Comparison of ENCODE assay signal across 8 mouse cellular contexts in the genomic region with DNA sequence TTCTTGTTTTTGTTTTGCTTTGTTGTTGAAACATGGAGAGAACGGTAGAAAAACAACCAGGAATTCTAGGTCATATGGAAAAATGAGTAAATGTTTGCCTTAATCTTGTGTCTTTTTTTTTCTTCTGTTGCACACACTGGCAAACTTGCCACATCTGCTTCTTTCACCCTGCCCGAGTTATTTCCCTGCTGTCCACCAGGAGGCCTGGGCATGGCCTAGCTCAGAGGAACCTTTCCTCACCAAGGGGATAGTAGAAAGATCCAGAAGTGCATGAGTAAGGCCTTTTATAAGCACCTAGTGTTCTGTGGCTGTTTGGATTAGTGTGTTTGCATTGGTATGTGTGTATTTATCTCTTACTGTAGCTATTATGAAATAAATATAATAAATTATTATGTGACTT. TPM values are rescaled to one million over a fixed set of nuclear protein-coding genes. Genes with fewer than 3 reads are reported as not detected.
A peak's percentile ranks its signal among the peaks of the same experiment; 100 is the strongest.
DNase-seq lines count a peak whose midpoint lies in the region; ATAC-seq lines count a peak whose summit lies in the region.

No protein-coding gene starts in this region.

- WGBS in hindbrain, embryonic 16.5 days, result 67% methylated on average over 2 of the region's 2 CpGs

- H3K9ac ChIP-seq in hindbrain, embryonic 16.5 days (ENCODE audit: low read depth, low read length), result no peak overlapping the region

- ATAC-seq in hindbrain, embryonic 16.5 days, result no peak

- H3K4me1 ChIP-seq in hindbrain, embryonic 16.5 days (ENCODE audit: control insufficient read depth, insufficient read depth, low read depth, low read length), result no peaks in the 10 kb centered on the region

- intact Hi-C loops in heart, postnatal 25 days (cut with DNase I), result loop anchor here (10.0 kb wide), 1 partner anchor 397 kb away; no protein-coding TSS in a partner anchor

- no peaks in the 10 kb centered on the region for H3K9me3 ChIP-seq in hindbrain, embryonic 16.5 days (ENCODE audit: control insufficient read depth, low read length)

- no peak overlapping the region for H3K27ac ChIP-seq in hindbrain, embryonic 16.5 days (ENCODE audit: low read depth, low read length)

- H3K36me3 ChIP-seq in hindbrain, embryonic 16.5 days (ENCODE audit: control insufficient read depth, insufficient read depth, low read length), result no peaks in the 10 kb centered on the region

- DNase-seq in heart, postnatal 4 days, result peak; percentile 53
- no peak for DNase-seq in heart, postnatal 25 days (ENCODE audit: low spot score)
- DNase-seq in B cell, adult 2 months, result peak; percentile 34 to 49
- peak; percentile 10 for DNase-seq in T-cell, adult 2 months (ENCODE audit: low spot score)
- peak; percentile 57 to 64 for DNase-seq in kidney, postnatal 36 days
- no peak for DNase-seq in frontal cortex, postnatal 36 days (ENCODE audit: low spot score in 2 of 2)
- no peak for DNase-seq in right cerebral cortex, adult 18-20 months

- H3K4me2 ChIP-seq in hindbrain, embryonic 16.5 days (ENCODE audit: low read length), result no peak overlapping the region

- H3K4me3 ChIP-seq in hindbrain, embryonic 16.5 days (ENCODE audit: low read length), result no peak overlapping the region

- H3K27me3 ChIP-seq in hindbrain, embryonic 16.5 days (replicated peaks; ENCODE audit: control insufficient read depth, insufficient read depth, low read length), result no peaks in the 10 kb centered on the region

RNA-seq across cellular contexts. Expression of a gene that starts 34.2 kb away (rescaled TPM):
- 100 to 1,000 TPM; 164 to 204 TPM for total RNA-seq in heart, postnatal 4 days (2021)
- 100 to 1,000 TPM; 116 to 125 TPM for total RNA-seq in heart, postnatal 25 days (2021)
- 2.5 and 3.1 TPM in 2 replicates for polyA plus RNA-seq in hindbrain, embryonic 16.5 days (2015; fragmentation: Nextera tagmentation; extraction: Ambion mirVana)

Comparison
In these comparisons a context has a peak if more than half of its experiments do, and no peak if none do; other contexts are left out.
1. DNase-seq: peak in heart, postnatal 4 days (single experiment), B cell, adult 2 months (2 of 2), T-cell, adult 2 months (single experiment) and kidney, postnatal 36 days (2 of 2); none in heart, postnatal 25 days (single experiment), frontal cortex, postnatal 36 days (0 of 2) and right cerebral cortex, adult 18-20 months (single experiment).